Mouse (Mus musculus): ENCODE results near the gene Wdr37.

- TF ChIP-seq MAFK (IDR thresholded peaks at IDR 0.05; ENCODE audit: insufficient read depth, low read depth, low read length) = no peak
- no peak for TF ChIP-seq CHD2 (IDR thresholded peaks at IDR 0.05; ENCODE audit: low read depth, low read length)
- no peak for TF ChIP-seq HCFC1 (IDR thresholded peaks at IDR 0.05; ENCODE audit: borderline replicate concordance, insufficient read depth, low read length)
Measured at GRCm38 (mm10) chr13:8760940-8761339, 110.8 kb downstream of the Wdr37 start.
